Mouse (Mus musculus): ENCODE results near the gene Msi2.

Msi2 gene

GRCm38 (mm10) chr11:88592099-88592498 is 126.2 kb downstream of the Msi2 start:
- DNase-seq (ENCODE audit: low spot score in 2 of 2), result no peak

GRCm38 (mm10) chr11:88590647-88591046 is 127.7 kb downstream of the Msi2 start:
- DNase-seq (ENCODE audit: low spot score in 2 of 2), result no peak

GRCm38 (mm10) chr11:88589641-88590040 is 128.7 kb downstream of the Msi2 start:
- DNase-seq (ENCODE audit: low spot score in 2 of 2), result no peak

GRCm38 (mm10) chr11:88588688-88589210 is 129.6 kb downstream of the Msi2 start:
- DNase-seq (ENCODE audit: low spot score in 2 of 2), result no peak

- DNase-seq (ENCODE audit: low spot score in 2 of 2), result no peak
Measured at GRCm38 (mm10) chr11:88587710-88588109, 130.6 kb downstream of the Msi2 start.

GRCm38 (mm10) chr11:88585880-88586279 is 132.4 kb downstream of the Msi2 start:
- no peak for DNase-seq (ENCODE audit: low spot score in 2 of 2)

- DNase-seq (ENCODE audit: low spot score in 2 of 2), result no peak
Measured at GRCm38 (mm10) chr11:88585171-88585632, 133.1 kb downstream of the Msi2 start.

GRCm38 (mm10) chr11:88583866-88584265 is 134.4 kb downstream of the Msi2 start:
- no peak for DNase-seq (ENCODE audit: low spot score in 2 of 2)

- DNase-seq (ENCODE audit: low spot score in 2 of 2), result no peak
Measured at GRCm38 (mm10) chr11:88583259-88583833, 135.0 kb downstream of the Msi2 start.

- no peak for DNase-seq (ENCODE audit: low spot score in 2 of 2)
Measured at GRCm38 (mm10) chr11:88582781-88583180, 135.5 kb downstream of the Msi2 start.

- DNase-seq (ENCODE audit: low spot score in 2 of 2), result no peak
Measured at GRCm38 (mm10) chr11:88582021-88582707, 136.1 kb downstream of the Msi2 start.

GRCm38 (mm10) chr11:88581375-88581774 is 136.9 kb downstream of the Msi2 start:
- DNase-seq (ENCODE audit: low spot score in 2 of 2), result no peak

- DNase-seq (ENCODE audit: low spot score in 2 of 2), result no peak
Measured at GRCm38 (mm10) chr11:88578700-88579099, 139.6 kb downstream of the Msi2 start.

- no peak for DNase-seq (ENCODE audit: low spot score in 2 of 2)
Measured at GRCm38 (mm10) chr11:88577076-88577475, 141.2 kb downstream of the Msi2 start.

GRCm38 (mm10) chr11:88576233-88576998 is 141.9 kb downstream of the Msi2 start:
- DNase-seq (ENCODE audit: low spot score in 2 of 2), result no peak

- DNase-seq (ENCODE audit: low spot score in 2 of 2), result no peak
Measured at GRCm38 (mm10) chr11:88574575-88575360, 143.5 kb downstream of the Msi2 start.

- DNase-seq (ENCODE audit: low spot score in 2 of 2), result no peak
Measured at GRCm38 (mm10) chr11:88573013-88573412, 145.3 kb downstream of the Msi2 start.

- no peak for DNase-seq (ENCODE audit: low spot score in 2 of 2)
Measured at GRCm38 (mm10) chr11:88572461-88572860, 145.9 kb downstream of the Msi2 start.

- no peak for DNase-seq (ENCODE audit: low spot score in 2 of 2)
Measured at GRCm38 (mm10) chr11:88570715-88571202, 147.6 kb downstream of the Msi2 start.

- no peak for DNase-seq (ENCODE audit: low spot score in 2 of 2)
Measured at GRCm38 (mm10) chr11:88566613-88567606, 151.4 kb downstream of the Msi2 start.

All from spleen, postnatal 4 days (tissue).